Mouse (Mus musculus) right cerebral cortex, postnatal 25 days (tissue): ENCODE results near the gene Cd276.

Experiments
- DNase-seq: peaks from one replicate; pipeline ENCODE4 v3.0.0; 2022

The Cd276 gene

GRCm38 (mm10) chr9:58507216-58508005 lies 47.8 kb downstream of the Cd276 start:
- DNase-seq = no peak

- DNase-seq = no peak
These were observed 54.3 kb downstream of the Cd276 start for GRCm38 (mm10) chr9:58500946-58501345.

- no peak for DNase-seq
These were observed 57.3 kb downstream of the Cd276 start for GRCm38 (mm10) chr9:58497942-58498341.

- no peak for DNase-seq
These were observed 58.6 kb downstream of the Cd276 start for GRCm38 (mm10) chr9:58496470-58497182.

- DNase-seq = no peak
These were observed 60.2 kb downstream of the Cd276 start for GRCm38 (mm10) chr9:58495035-58495434.

- no peak for DNase-seq
These were observed 64.8 kb downstream of the Cd276 start for GRCm38 (mm10) chr9:58490391-58490790.

GRCm38 (mm10) chr9:58489865-58490165 lies 65.4 kb downstream of the Cd276 start:
- DNase-seq = no peak

- DNase-seq = no peak
These were observed 65.9 kb downstream of the Cd276 start for GRCm38 (mm10) chr9:58489133-58489864.

- peak; percentile 84 for DNase-seq
These were observed 67.1 kb downstream of the Cd276 start, which contains the start of gene Insyn1 for GRCm38 (mm10) chr9:58487851-58488801. Gene Insyn1, plus strand, starts transcription at chr9:58488603.

GRCm38 (mm10) chr9:58487076-58487475 lies 68.2 kb downstream of the Cd276 start:
- DNase-seq = no peak
